Mouse (Mus musculus) MEL (cell line): ENCODE results near the gene Nsd1. TPM values are rescaled to one million over a fixed set of nuclear protein-coding genes. Genes with fewer than 3 reads are reported as not detected.
A peak's percentile ranks its signal among the peaks of the same experiment; 100 is the strongest.

Experiments used
- DNase-seq: peaks from one replicate; pipeline ENCODE4 v3.0.0; 2011; ENCODE audit warnings: low read depth, low spot score
- H3K27ac ChIP-seq: 2 replicates; pipeline ENCODE4 v1.5.1; 2012; ENCODE audit warnings: low read depth, mild to moderate bottlenecking, control low read depth, low read length, moderate library complexity; ENCODE audit not compliant: control insufficient read depth
- H3K27me3 ChIP-seq, 2 experiments: fragments of 150-350 bp in 1 of 2; sonication (generic) in 1 of 2; 2 replicates each; pipeline ENCODE4 v1.6.1; 2012; ENCODE audit warnings: low read length in 2 of 2, mild to moderate bottlenecking in 2 of 2, improper control_type of control experiment in 1 of 2, moderate library complexity in 1 of 2; ENCODE audit not compliant: insufficient read depth in 2 of 2, control insufficient read depth in 1 of 2
- H3K36me3 ChIP-seq, 2 experiments: 2 replicates each; pipeline ENCODE4 v1.6.1; 2012 to 2014; ENCODE audit warnings: low read length in 2 of 2, improper control_type of control experiment in 1 of 2, inconsistent platforms in 1 of 2, mild to moderate bottlenecking in 1 of 2; ENCODE audit not compliant: insufficient read depth in 2 of 2, control insufficient read depth in 1 of 2
- H3K4me1 ChIP-seq, 2 experiments: fragments of 150-350 bp in 1 of 2; sonication (generic) in 1 of 2; 2 replicates each; pipeline ENCODE4 v1.6.1; 2012; ENCODE audit warnings: low read length in 2 of 2, improper control_type of control experiment in 1 of 2, mild to moderate bottlenecking in 1 of 2; ENCODE audit not compliant: insufficient read depth in 2 of 2, control insufficient read depth in 1 of 2
- H3K4me3 ChIP-seq, 2 experiments: fragments of 150-350 bp in 1 of 2; sonication (generic) in 1 of 2; 2 replicates each; pipeline ENCODE4 v1.5.1; 2012; ENCODE audit warnings: low read depth in 2 of 2, low read length in 2 of 2, mild to moderate bottlenecking in 2 of 2, moderate library complexity in 2 of 2, control low read depth in 1 of 2, improper control_type of control experiment in 1 of 2; ENCODE audit not compliant: control insufficient read depth in 1 of 2, insufficient read depth in 1 of 2
- H3K79me2 ChIP-seq: 2 replicates; pipeline ENCODE4 v1.6.1; 2012; ENCODE audit warnings: mild to moderate bottlenecking, low read length, moderate library complexity; ENCODE audit not compliant: control insufficient read depth, poor library complexity, insufficient read depth
- H3K9ac ChIP-seq: 2 replicates; pipeline ENCODE4 v1.6.1; 2012; ENCODE audit warnings: low read depth, mild to moderate bottlenecking, control low read depth, low read length, moderate library complexity; ENCODE audit not compliant: control insufficient read depth, poor library complexity, severe bottlenecking
- H3K9me3 ChIP-seq: fragments of 150-350 bp; sonication (generic); replicated peaks from 2 replicates; pipeline ENCODE4 v1.6.1; 2012; ENCODE audit warnings: mild to moderate bottlenecking, low read length, improper control_type of control experiment, moderate library complexity; ENCODE audit not compliant: insufficient read depth
- CHD1 ChIP-seq: IDR thresholded peaks from 2 replicates; pipeline ENCODE4 v1.6.1; 2012; ENCODE audit warnings: low read depth, mild to moderate bottlenecking, inconsistent platforms, low read length, improper control_type of control experiment
- CHD2 ChIP-seq: IDR thresholded peaks from 2 replicates; pipeline ENCODE4 v1.6.1; 2011; ENCODE audit warnings: low read length, improper control_type of control experiment
- CTCF ChIP-seq, 3 experiments: IDR thresholded peaks in 2 of 3; conservative IDR thresholded peaks in 1 of 3; 2 replicates each; pipeline ENCODE4 v1.5.1; 2011 to 2012; ENCODE audit warnings: low read length in 3 of 3, low read depth in 2 of 3, mild to moderate bottlenecking in 2 of 3, improper control_type of control experiment in 1 of 3, inconsistent platforms in 1 of 3, mixed read lengths in 1 of 3, moderate library complexity in 1 of 3; ENCODE audit not compliant: control insufficient read depth in 1 of 3, insufficient read depth in 1 of 3, poor library complexity in 1 of 3, severe bottlenecking in 1 of 3
- ELF1 ChIP-seq: IDR thresholded peaks from 2 replicates; pipeline ENCODE4 v1.6.1; 2014; ENCODE audit warnings: low read depth, mild to moderate bottlenecking, inconsistent platforms, low read length, improper control_type of control experiment, moderate library complexity
- EP300 ChIP-seq, 2 experiments: IDR thresholded peaks; 2 replicates each; pipeline ENCODE4 v1.6.1; 2011; ENCODE audit warnings: improper control_type of control experiment in 2 of 2, low read length in 2 of 2, low read depth in 1 of 2, mild to moderate bottlenecking in 1 of 2
- ETS1 ChIP-seq: IDR thresholded peaks from 2 replicates; pipeline ENCODE4 v1.6.1; 2012; ENCODE audit warnings: low read depth, mild to moderate bottlenecking, inconsistent platforms, low read length, improper control_type of control experiment, moderate library complexity
- GABPA ChIP-seq: IDR thresholded peaks from 2 replicates; pipeline ENCODE4 v1.6.1; 2012; ENCODE audit warnings: low read depth, mild to moderate bottlenecking, inconsistent platforms, low read length, improper control_type of control experiment, moderate library complexity
- HCFC1 ChIP-seq: IDR thresholded peaks from 2 replicates; pipeline ENCODE4 v1.6.1; 2012; ENCODE audit warnings: low read depth, mild to moderate bottlenecking, inconsistent platforms, low read length, improper control_type of control experiment, moderate library complexity
- MAFK ChIP-seq: IDR thresholded peaks from 2 replicates; pipeline ENCODE4 v1.6.1; 2011; ENCODE audit warnings: low read depth, mild to moderate bottlenecking, low read length, improper control_type of control experiment, borderline replicate concordance
- MAZ ChIP-seq: IDR thresholded peaks from 2 replicates; pipeline ENCODE4 v1.6.1; 2012; ENCODE audit warnings: low read depth, mild to moderate bottlenecking, inconsistent platforms, low read length, improper control_type of control experiment
- MXI1 ChIP-seq: IDR thresholded peaks from 2 replicates; pipeline ENCODE4 v1.6.1; 2011; ENCODE audit warnings: mild to moderate bottlenecking, low read depth, low read length, improper control_type of control experiment
- MYC ChIP-seq: IDR thresholded peaks from 2 replicates; pipeline ENCODE4 v1.6.1; 2011; ENCODE audit warnings: low read depth, mild to moderate bottlenecking, low read length, improper control_type of control experiment, moderate library complexity
- NRF1 ChIP-seq: IDR thresholded peaks from 2 replicates; pipeline ENCODE4 v1.6.1; 2014; ENCODE audit warnings: low read depth, mild to moderate bottlenecking, inconsistent platforms, low read length, improper control_type of control experiment, moderate library complexity; ENCODE audit not compliant: poor library complexity, insufficient read depth, severe bottlenecking
- POLR2A ChIP-seq, 2 experiments: IDR thresholded peaks; 2 replicates each; pipeline ENCODE4 v1.6.1; 2011 to 2012; ENCODE audit warnings: low read length in 2 of 2, mild to moderate bottlenecking in 2 of 2, control low read depth in 1 of 2, improper control_type of control experiment in 1 of 2, low read depth in 1 of 2, moderate library complexity in 1 of 2; ENCODE audit not compliant: control insufficient read depth in 1 of 2, insufficient read depth in 1 of 2, poor library complexity in 1 of 2
- POLR2AphosphoS2 ChIP-seq: IDR thresholded peaks from 2 replicates; pipeline ENCODE4 v1.6.1; 2011; ENCODE audit warnings: low read length, improper control_type of control experiment
- POLR2AphosphoS5 ChIP-seq: IDR thresholded peaks from 2 replicates; pipeline ENCODE4 v1.6.1; 2012; ENCODE audit warnings: low read depth, borderline replicate concordance, mild to moderate bottlenecking, inconsistent platforms, low read length, moderate library complexity, mixed read lengths
- RAD21 ChIP-seq: IDR thresholded peaks from 2 replicates; pipeline ENCODE4 v1.6.1; 2011; ENCODE audit warnings: mild to moderate bottlenecking, low read depth, low read length, improper control_type of control experiment
- SMC3 ChIP-seq: IDR thresholded peaks from 2 replicates; pipeline ENCODE4 v1.6.1; 2011; ENCODE audit warnings: low read depth, low read length, improper control_type of control experiment
- TBP ChIP-seq: IDR thresholded peaks from 2 replicates; pipeline ENCODE4 v1.8.0; 2011; ENCODE audit warnings: low read depth, low read length, improper control_type of control experiment
- TCF12 ChIP-seq: IDR thresholded peaks from 2 replicates; pipeline ENCODE4 v1.6.1; 2014; ENCODE audit warnings: low read depth, mild to moderate bottlenecking, inconsistent platforms, low read length, improper control_type of control experiment, moderate library complexity
- USF1 ChIP-seq: IDR thresholded peaks from 2 replicates; pipeline ENCODE4 v1.6.1; 2014; ENCODE audit warnings: low read depth, mild to moderate bottlenecking, inconsistent platforms, low read length, improper control_type of control experiment, moderate library complexity
- ZC3H11A ChIP-seq: IDR thresholded peaks from 2 replicates; pipeline ENCODE4 v1.6.1; 2012; ENCODE audit warnings: low read depth, mild to moderate bottlenecking, inconsistent platforms, low read length, improper control_type of control experiment
- ZKSCAN1 ChIP-seq: IDR thresholded peaks from 2 replicates; pipeline ENCODE4 v1.6.1; 2012; ENCODE audit warnings: low read depth, mild to moderate bottlenecking, inconsistent platforms, low read length, improper control_type of control experiment, moderate library complexity
- ZMIZ1 ChIP-seq: IDR thresholded peaks from 2 replicates; pipeline ENCODE4 v1.6.1; 2012; ENCODE audit warnings: low read depth, mild to moderate bottlenecking, inconsistent platforms, low read length, improper control_type of control experiment, moderate library complexity
- ZNF384 ChIP-seq: IDR thresholded peaks from 2 replicates; pipeline ENCODE4 v1.6.1; 2012; ENCODE audit warnings: low read depth, mild to moderate bottlenecking, inconsistent platforms, low read length, improper control_type of control experiment
- polyA plus RNA-seq, 2 experiments: library from polyadenylated mRNA; stranded (reverse) in 1 of 2; unstranded in 1 of 2; fragments of >175 nt in 1 of 2; fragments of >200 nt in 1 of 2; gene quantifications; 2 replicates each; pipeline versions ENCODE4 v1.2.1 to v1.2.4; 2012; ENCODE audit warnings: low replicate concordance in 2 of 2, low read depth in 1 of 2; ENCODE audit not compliant: insufficient read length in 2 of 2, insufficient read depth in 1 of 2, missing spikeins in 1 of 2
- total RNA-seq: library from RNA; depleted of rRNA; stranded (reverse); fragments of 300-350 nt; gene quantifications from 2 replicates; pipeline ENCODE4 v1.2.3, GENCODE M21; 2012

Nsd1 gene
- total and polyA plus RNA-seq, 3 experiments, result 6.3 to 59.3 (median 10.0) TPM

GRCm38 (mm10) chr13:55181786-55182172, 27.8 kb upstream of the Nsd1 start:
- H3K27me3 ChIP-seq, result no peaks in the 10 kb centered on the region
- H3K79me2 ChIP-seq, result no peaks in the 10 kb centered on the region
- no peaks in the 10 kb centered on the region; a peak in 1 of 4 replicates for H3K4me1 ChIP-seq
- DNase-seq, result no peak
- no peaks in the 10 kb centered on the region for H3K36me3 ChIP-seq
- H3K27ac ChIP-seq, result no peak overlapping the region
- no peak overlapping the region for H3K4me3 ChIP-seq
- H3K9me3 ChIP-seq, result no peaks in the 10 kb centered on the region
- H3K9ac ChIP-seq, result no peak overlapping the region
- no peak for TF ChIP-seq MAZ
- TF ChIP-seq EP300 (IDR thresholded peaks at IDR 0.05; ENCODE audit: low read depth in 1 of 2, low read length in 2 of 2), result no peak
- no peak for TF ChIP-seq GABPA
- no peak for TF ChIP-seq MXI1
- no peak for TF ChIP-seq MYC

GRCm38 (mm10) chr13:55182173-55182894, 27.2 kb upstream of the Nsd1 start:
- Histone ChIP-seq H3K27ac (no peak overlapping the region; the same call in 1 of the 2 replicates), H3K4me1 (no peaks in the 10 kb centered on the region; a peak in 1 of 4 replicates), H3K36me3 (no peaks in the 10 kb centered on the region), H3K9ac (no peak overlapping the region), H3K4me3 (no peak overlapping the region), H3K27me3 (no peaks in the 10 kb centered on the region), H3K9me3 (no peaks in the 10 kb centered on the region), H3K79me2 (no peaks in the 10 kb centered on the region)
- peak; percentile 40 for DNase-seq
- TF ChIP-seq ZNF384 (no peak), CHD2 (no peak), EP300 (IDR thresholded peaks at IDR 0.05; ENCODE audit: low read depth in 1 of 2, low read length in 2 of 2) (no peak), TCF12 (no peak), POLR2A (IDR thresholded peaks at IDR 0.05; ENCODE audit: control insufficient read depth in 1 of 2, insufficient read depth in 1 of 2, low read depth in 1 of 2, low read length in 2 of 2, poor library complexity in 1 of 2) (no peak), ETS1 (no peak), USF1 (no peak), MYC (no peak), TBP (no peak), ZKSCAN1 (no peak), CTCF (IDR thresholded peaks at IDR 0.05 in 2 of 3, conservative IDR thresholded peaks at IDR 0.05 in 1 of 3; ENCODE audit: control insufficient read depth in 1 of 3, insufficient read depth in 1 of 3, low read depth in 2 of 3, low read length in 3 of 3, poor library complexity in 1 of 3, severe bottlenecking in 1 of 3) (peak in 1 of 3 experiments; percentile 49; a peak in 2 of 6 replicates), POLR2AphosphoS5 (no peak), CHD1 (no peak), MAFK (peak; percentile 95), HCFC1 (no peak), ZC3H11A (peak; percentile 23; the same call in 1 of the 2 replicates), MXI1 (no peak), SMC3 (peak; percentile 38; the same call in 1 of the 2 replicates), POLR2AphosphoS2 (no peak), RAD21 (peak; percentile 49), ZMIZ1 (no peak), NRF1 (no peak), ELF1 (no peak)
